Mouse (Mus musculus) ovary, postnatal 14 days (tissue): ENCODE results near the gene Lamtor3.
"Not testable (repeated sequence)": the region's sequence is repeated elsewhere in the genome, so short reads cannot be mapped to it uniquely, and the experiment has no call there.

Experiments used
- DNase-seq: peaks from one replicate; pipeline ENCODE4 v3.0.0; 2022; ENCODE audit warnings: low spot score

The Lamtor3 gene

GRCm38 (mm10) chr3:137935570-137936525, 17.5 kb downstream of the Lamtor3 start:
- no peak for DNase-seq

- no peak for DNase-seq
Measured at GRCm38 (mm10) chr3:137936541-137936940, 18.2 kb downstream of the Lamtor3 start.

DNA sequence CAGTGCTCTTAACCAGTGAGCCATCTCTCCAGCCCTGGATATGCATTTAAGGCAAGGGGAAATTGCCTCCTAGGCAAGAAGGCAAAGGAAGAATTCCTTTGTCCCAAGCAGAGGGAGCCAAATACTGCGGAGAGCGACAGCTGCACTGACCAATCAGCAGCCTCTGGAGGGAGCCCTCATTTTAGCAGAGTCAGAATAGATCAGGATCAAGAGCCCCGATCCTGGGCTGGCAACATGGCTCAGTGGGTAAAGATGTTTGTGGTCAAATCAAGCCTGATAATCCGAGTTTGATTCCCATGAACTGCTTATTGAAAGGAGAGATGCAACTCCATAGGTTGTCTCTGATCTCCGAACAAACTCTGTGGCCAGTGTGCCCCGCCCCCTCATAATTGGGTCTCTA, 20.3 kb downstream of the Lamtor3 start:
- no peak for DNase-seq

GRCm38 (mm10) chr3:137940757-137941156, 22.5 kb downstream of the Lamtor3 start:
- DNase-seq, result peak; percentile 45

DNA sequence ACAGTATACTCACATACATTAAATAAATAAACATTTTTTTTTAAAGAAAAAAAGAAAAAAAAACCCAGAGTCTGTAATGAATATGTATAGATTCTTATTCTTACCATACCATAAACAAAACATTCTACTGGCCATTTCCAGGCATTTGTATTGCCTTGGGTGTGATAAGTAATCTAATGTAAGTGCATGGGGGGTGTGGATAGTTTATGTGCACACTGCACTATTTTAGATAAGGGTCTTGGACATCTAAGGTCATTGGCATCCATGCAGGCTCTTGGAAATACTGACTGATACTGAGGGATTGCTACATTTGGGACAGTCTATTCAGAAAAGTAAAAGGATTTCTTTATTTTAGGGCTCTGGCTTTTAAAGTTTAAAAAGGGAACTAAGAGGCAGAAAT, 23.2 kb downstream of the Lamtor3 start:
- no peak for DNase-seq

GRCm38 (mm10) chr3:137942098-137942622, 23.9 kb downstream of the Lamtor3 start:
- no peak for DNase-seq

- no peak for DNase-seq
Measured at GRCm38 (mm10) chr3:137943737-137944154, 25.4 kb downstream of the Lamtor3 start.

DNA sequence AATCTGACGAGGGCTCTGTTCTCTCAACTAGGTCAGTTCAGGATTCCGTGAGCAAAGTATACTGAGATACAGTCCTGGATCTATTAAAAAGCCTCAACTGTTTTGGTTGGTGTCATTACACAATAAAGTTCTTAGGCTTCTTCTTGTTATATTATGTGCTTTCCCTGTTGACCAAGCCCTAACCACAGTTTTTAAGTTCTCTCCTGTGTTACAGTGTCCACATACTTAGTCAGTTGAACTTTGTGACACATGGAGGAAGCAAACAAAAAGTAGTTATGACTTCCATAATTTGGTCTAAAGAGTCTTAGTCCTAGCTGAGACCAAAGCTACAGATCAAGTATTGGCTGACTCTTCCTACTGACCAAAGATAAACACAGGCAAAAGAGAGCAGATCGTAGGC, 28.5 kb downstream of the Lamtor3 start:
- DNase-seq, result no peak

DNA sequence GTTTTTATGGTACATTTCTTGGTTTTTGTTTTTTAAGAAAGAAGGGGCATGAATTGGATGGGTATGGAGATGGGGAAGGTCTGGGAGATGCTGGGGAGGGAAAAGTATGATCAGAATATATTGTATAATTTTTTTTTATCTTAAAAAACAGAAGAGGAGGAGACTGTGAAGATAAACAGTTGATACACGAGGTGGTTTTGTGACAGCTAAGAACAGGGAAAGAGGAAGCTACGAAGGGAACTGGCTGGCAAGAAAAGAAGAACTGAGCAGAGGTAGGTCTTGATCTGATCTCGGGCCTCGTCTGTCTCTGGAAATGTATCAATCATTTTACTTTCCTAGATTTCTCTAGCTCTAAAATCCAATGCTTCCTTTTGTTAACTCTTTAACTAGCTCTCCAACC, 29.2 kb downstream of the Lamtor3 start:
- no peak for DNase-seq

DNA sequence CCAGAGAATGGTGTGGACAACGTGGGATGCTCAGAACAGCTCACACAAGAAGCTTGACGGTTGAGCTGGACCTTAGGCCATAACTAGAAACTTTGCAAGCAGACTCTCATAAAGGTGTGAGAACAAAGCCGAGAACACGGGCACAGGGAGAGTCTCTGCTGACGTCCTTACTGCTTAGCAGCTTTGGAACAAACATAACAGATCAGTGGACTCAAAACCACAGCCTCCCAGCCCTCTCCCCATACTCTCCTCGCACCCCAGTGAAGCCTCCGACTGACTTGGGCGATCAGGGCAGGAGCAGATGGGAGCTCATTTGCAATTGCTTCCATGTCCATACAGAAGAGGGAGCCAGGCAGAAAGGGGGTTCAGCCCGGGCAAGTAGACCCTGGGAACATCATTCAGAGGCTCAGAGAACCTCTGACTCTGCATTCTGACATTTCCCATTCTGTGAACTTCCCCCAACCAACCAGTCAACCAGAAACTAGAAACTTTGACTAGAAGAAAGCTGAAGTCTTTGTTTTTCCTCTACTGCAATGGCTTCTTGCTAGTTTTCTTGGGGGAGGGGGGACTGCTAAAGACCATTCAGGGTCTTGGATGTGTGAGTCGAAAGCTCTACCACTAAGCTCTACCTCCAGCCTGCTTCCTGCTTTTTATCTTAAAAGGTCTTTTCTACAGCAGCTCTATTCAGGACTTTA, 32.0 kb downstream of the Lamtor3 start:
- DNase-seq, result no peak

DNA sequence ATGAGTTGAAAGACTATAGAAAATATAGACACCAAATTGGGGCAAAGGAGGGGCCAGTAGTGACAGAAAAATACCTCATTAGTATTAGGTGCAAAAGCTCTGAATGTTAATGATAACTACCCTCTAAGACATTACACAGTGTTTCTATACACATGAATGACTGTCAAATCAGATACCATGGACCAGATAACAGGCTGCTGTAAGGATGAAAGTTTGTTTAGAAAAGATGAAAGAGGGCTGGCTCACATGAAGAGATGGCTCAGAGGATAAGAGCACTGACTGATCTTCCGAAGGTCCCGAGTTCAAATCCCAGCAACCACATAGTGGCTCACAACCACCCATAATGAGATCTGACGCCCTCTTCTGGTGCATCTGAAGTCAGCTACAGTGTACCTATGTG, 33.0 kb downstream of the Lamtor3 start:
- DNase-seq, result not testable (repeated sequence)

DNA sequence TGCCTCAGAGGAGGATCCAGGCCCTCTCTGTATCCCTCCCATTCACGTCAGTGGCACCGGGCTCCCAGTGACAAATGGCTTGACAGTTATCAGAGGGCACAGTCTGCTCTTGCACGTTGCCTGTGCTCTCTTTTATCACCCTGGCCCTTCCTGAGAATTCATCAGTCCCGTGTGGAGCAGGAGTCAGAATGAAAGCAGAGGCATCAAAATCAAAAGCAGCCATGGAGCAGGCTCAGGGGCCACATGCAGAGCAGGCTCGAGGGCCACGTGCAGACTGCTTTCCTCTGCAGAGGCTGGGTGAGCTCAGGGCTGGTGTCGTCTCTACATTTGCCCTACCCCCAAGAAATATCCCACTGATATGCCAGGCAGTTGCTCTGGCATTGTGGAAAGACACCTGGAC, 33.5 kb downstream of the Lamtor3 start:
- no peak for DNase-seq

DNA sequence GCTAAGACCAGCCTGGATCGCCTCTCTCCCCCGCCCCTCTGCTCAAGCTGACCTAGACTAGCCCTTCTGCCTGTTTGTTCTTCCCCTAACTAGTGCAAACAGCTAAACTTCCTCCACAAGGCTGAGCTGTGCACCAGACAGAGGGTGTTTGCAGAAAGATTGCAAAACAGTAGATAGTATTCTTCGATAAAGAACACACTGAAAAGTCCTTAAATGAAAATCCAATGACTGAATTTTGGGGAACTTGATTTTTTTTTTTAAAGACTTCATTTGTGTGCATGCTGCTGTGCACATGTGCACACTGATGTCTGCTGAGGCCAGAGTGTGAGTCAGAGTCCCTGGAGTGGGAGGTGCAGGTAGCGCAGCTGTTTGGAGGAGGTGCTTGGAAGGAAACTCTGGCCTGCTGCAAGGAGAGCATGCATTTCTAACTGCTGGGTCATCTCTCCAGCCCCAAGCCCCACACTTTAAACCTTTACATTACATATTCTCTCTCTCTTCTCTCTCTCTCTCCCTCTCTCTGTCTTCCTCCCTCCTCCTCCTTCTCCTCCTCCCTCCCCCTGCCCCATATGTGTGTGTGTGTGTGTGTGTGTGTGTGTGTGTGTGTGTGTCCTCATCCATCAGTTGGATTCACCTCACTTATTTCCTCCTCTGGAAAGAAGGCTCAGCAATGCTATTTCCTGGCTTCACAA, 34.1 kb downstream of the Lamtor3 start:
- DNase-seq, result no peak

DNA sequence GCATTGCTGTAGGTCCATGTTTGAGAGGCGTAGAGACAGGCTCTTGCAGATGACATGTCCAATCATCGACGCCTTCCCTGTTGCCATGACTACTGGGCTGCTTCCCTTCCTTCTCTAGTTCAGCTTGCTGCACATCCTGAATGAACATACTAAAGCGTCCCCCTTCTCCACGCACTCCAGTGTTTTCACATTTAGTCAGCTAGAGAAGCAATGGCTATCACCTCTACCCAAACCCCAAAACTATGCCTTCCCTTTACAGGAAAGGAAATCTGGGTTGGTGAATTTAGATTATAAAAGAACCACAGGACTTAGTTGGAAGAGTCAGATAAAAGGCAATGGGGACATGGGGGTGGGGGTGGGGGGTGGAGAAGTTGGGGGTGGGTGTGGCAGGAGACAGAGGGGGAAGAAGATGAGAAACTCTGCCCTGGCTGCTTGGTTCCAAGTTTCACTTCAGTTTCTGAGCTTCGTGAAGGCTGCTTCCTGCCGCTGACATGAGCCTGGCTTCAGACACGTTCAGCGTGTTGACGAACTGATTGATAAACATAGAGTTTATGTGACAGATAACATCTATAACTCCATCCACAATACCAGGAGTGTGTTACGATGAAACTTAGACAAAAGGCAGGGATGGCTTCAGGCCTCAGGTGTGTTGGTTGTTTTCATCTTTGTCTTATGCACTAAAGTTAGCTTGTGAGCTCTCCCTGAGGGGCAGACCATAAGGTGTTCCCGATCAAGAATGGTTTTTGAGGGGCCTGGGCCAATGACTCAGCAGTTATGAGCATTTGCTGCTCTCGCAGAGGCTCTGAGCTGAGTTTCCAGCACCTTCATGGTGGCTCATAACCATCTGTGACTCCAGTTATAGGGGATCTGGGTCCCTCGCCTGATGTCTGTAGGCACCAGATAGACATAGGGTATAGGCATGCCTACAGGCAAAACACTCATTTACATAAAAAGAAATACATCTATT, 34.9 kb downstream of the Lamtor3 start:
- no peak for DNase-seq

GRCm38 (mm10) chr3:137954256-137954916, 36.1 kb downstream of the Lamtor3 start:
- DNase-seq, result no peak

DNA sequence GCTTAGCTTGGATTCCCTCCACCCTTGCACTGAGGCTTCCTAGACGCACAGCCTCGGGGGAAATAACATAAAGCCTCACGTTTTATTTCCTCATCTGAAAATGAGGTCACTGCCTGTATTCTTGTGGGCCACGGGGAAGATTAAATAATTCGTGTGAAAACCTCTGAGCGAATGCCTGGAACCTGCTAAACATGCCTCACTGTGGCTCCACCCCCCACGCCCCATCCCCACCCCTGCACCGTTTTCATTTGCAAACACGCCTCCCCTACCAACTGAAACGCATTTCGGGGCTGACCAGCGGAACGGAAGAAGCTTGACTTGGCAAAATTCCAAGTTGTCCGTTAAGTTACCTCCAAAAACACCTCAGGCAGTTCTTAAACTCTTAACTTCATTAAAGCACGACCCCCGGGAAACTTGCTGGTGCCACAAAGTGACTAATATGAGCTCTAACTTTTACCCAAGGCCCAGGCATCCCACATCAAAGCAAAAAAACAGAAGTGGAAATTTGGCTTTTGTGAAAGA, 37.3 kb downstream of the Lamtor3 start:
- DNase-seq, result no peak

DNA sequence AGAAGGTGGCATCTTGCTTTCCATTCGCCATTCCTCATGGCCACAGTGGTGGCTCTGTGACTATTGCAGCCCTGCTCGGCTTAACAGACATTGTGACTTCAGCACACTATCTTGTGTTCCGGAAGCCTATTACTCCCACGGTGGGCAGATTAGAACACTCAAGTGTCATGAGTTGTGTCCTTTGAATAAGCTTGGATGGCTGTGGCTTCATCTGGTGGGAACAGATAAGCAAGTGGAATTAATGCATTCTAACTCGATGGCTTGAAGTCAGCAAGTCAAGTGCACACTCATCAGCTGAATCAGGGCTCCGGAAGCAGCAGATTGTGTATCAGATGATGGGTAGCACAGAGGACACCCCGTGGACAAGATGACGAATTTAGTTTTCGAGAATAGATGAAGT, 39.6 kb downstream of the Lamtor3 start:
- no peak for DNase-seq

DNA sequence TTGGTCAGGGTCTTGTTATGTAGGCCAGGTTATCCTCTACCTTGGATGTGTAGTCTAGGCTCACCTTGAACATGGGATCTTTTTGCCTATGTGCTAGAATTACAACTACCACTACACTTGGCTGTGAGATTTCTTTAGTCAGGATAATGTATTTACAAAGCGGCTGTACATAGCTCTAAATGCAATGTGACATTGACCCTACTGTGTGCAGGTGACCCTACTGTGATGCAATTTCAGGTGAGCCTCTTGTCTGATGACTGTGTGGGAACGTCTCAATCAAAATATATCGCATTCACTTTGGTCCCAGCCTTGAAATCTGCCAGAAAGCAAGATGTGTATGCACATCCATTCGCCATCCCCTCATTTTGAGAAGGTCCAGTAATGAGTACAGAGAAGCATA, 40.0 kb downstream of the Lamtor3 start:
- DNase-seq, result no peak

DNA sequence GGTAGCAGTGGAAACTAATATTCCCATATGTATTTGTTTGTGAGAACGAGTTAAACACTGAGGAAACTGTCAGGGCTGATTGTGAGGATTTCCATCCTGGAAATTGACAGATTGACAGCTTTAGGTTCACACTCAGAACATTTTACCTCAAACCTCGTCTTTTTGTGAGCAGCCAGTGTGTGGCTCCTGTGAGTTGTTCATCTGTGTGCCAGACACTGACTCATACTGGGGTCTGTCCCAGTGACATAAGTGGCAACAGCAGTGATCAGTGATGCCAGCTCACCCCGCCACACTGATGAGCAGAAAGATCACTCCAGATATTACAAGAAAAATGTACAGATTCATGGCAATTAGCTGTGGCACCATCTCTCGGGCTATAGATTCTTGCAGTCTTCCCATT, 41.1 kb downstream of the Lamtor3 start:
- no peak for DNase-seq

DNA sequence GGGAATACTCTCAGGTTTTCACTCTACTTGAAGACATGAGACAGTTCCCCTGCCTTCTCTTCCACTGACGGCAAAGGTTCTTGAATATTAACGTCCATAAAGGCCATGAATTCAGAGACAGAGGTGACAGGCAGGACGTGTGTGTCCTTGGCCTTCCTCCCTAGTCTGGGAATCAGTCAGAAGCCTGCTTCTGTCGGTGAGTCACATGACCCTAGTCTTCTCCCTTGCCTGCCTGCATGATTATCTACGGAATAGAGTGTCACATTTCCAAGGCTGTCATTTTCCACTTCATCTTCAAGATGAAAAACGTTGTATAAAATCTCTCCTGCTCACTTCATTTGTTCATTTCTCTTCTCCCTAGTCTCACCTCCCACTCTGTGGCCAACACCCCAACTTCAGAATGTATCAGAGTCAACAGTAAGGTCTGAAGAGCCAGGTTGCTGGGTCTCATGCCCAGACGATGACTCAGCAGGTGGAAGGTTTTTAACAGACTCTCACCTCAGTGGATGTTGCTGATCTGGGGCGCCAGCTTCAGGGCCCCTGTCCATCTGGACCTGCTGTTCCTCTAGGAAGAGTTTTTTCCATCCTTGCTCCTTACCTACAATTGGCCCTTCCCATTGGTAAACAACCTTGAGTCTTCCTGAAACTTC, 43.6 kb downstream of the Lamtor3 start:
- DNase-seq, result no peak
